Mouse (Mus musculus) testis, adult 2 months (tissue): ENCODE results near the gene Serpina10.

Experiments used
- CTCF ChIP-seq: fragments of 200-500 bp; IDR thresholded peaks from 2 replicates; pipeline ENCODE4 v1.5.1; 2012; ENCODE audit warnings: low read depth, mild to moderate bottlenecking, inconsistent platforms, low read length, moderate library complexity; ENCODE audit not compliant: control insufficient read depth, insufficient read depth, insufficient replicate concordance
- POLR2A ChIP-seq: fragments of 200-500 bp; IDR thresholded peaks from 2 replicates; pipeline ENCODE4 v1.6.1; 2012; ENCODE audit warnings: low read depth, mild to moderate bottlenecking, inconsistent platforms, low read length, moderate library complexity; ENCODE audit not compliant: control insufficient read depth

DNA sequence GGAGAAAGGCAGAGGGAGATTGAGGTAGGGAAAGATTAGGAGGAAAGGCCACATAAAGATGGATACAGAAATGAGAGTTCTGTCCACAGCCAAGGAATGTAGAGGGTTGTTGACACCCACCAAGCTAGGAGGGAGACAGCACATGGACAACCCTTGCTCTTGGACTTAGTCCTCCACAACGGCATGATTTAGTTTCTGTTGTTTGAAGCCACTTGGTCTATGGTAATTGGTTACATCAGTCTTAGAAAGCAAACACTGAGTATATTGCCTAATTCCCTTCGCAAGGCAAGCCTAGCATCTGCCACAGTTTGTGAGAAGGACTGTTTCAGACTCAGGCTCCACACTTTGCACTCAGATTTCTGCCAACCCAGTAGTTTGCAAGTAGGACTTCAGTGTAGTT, 4.6 kb upstream of the Serpina10 start:
- no peak for TF ChIP-seq CTCF
- TF ChIP-seq POLR2A: no peak
